Mouse (Mus musculus) megakaryocyte, embryonic 14.5 days (primary cell): ENCODE measurements at regions not wholly inside any gene's neighbourhood (a gene's known extent, or its start where the extent isn't known, plus 50 kb on each side); places are given as distances from the start of the nearest gene placed in this dataset.

Source experiments
- H3K27me3 ChIP-seq: replicated peaks from 2 replicates; pipeline ENCODE3; 2012; ENCODE audit warnings: inconsistent platforms
- H3K36me3 ChIP-seq: replicated peaks from 2 replicates; pipeline ENCODE3; 2012; ENCODE audit warnings: low read length, inconsistent platforms, mixed read lengths
- H3K4me1 ChIP-seq: 2 replicates; pipeline ENCODE4 v1.6.1; 2012; ENCODE audit warnings: inconsistent platforms
- H3K4me3 ChIP-seq: replicated peaks from 2 replicates; pipeline ENCODE3; 2012; ENCODE audit warnings: moderate library complexity, mild to moderate bottlenecking, inconsistent platforms
- H3K9me3 ChIP-seq: 2 replicates; pipeline ENCODE4 v1.6.1; 2012; ENCODE audit warnings: inconsistent platforms
- FLI1 ChIP-seq: IDR thresholded peaks from 2 replicates; pipeline ENCODE4 v1.6.1; 2012; ENCODE audit warnings: low read length, inconsistent platforms, mixed read lengths
- GATA1 ChIP-seq: IDR thresholded peaks from 3 replicates; pipeline ENCODE4 v1.6.1; 2012; ENCODE audit warnings: mixed read lengths, low read length, inconsistent platforms, borderline replicate concordance

DNA sequence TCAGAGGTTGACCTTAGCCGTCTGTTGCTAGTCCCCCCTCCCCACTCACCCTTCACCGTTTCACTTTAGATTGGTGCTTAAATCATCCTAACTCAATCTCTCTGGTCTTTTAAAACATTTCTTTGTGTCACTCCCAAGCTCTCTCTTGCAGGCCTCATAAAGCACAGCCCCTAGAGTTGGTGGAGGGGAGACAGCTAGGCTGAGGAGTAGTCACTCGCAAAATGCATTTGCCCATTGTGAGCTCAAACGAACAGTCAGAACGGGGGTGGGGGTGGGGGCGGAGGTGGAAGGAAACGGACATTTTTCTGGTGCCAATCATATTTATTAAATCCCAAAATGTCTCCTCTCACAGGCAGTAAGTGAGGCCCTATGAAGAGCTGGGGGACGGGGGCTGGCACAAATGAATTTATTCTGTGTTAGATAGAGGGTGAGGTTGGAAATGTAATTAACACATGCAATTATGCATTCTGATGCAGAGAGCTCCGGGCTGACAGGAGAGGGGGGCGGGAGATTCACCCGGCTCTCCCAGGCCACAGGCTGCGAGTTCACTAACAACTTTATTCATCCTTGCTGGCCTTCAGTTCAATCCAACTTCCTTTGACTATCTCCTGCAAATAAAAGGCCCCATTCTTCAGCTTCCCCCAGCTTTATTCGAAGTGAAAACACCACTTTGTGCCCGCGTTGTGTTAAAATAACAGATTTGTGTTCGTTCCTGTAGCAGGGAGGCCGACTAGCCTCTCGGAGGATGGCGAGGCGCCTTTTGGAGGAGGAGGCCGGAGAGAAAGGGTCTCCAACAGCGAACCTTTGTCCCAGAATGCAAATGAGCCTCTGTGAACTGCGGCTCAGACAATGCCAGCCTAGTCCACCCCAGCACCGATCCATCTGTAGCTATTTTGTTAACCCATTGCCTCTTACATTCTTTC, 223.7 kb upstream of the Irx5 start:
- no peaks in the 10 kb centered on the region for H3K27me3 ChIP-seq
- TF ChIP-seq GATA1 = no peak
- TF ChIP-seq FLI1 = no peak
- peaks cover 5% of the 10 kb centered on the region; the same call in 1 of the 2 replicates for H3K9me3 ChIP-seq
- no peak overlapping the region for H3K4me3 ChIP-seq
- no peaks in the 10 kb centered on the region for H3K4me1 ChIP-seq
- no peaks in the 10 kb centered on the region for H3K36me3 ChIP-seq

DNA sequence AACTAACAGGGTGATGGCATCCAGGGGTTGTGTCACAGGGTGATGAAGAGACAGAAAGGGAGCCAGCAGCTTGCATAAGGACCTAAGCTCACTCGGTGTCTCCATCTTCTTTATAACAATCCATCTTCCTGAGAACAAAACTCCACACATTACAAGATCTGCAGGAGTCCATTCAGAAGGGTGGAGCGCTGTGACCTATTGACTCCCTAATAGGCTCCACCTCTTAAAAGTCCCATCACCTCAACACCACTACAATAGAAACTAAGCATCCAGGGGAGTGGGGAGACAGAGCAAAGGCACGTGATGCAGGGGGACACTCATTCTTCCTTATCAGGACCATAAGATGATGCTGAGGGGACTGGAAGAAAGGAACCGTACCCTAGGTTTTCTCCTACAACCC, 224.5 kb upstream of the Irx5 start:
- Histone ChIP-seq H3K4me3 (no peak overlapping the region), H3K27me3 (no peaks in the 10 kb centered on the region), H3K36me3 (no peaks in the 10 kb centered on the region), H3K9me3 (no peaks in the 10 kb centered on the region), H3K4me1 (no peaks in the 10 kb centered on the region)
- TF ChIP-seq GATA1 (no peak), FLI1 (no peak)

DNA sequence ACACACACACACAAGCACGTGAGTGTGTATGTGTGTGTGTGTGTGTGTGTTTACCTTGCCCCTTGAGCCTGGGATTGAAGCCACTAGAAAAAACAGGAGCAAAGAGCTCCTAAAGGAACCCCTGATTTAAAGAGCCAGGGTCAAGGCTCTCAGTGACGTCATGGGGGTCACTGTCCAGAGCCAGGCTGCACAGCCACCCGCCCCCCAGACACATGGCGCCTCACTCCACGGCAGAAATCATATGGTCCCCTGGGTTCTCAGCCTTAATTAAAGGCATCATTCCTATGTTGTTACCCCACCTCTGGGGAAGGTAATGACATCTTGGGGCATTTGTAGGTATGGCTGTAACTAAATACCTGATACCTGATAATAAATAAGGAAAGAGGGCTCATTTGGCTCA, 224.9 kb upstream of the Irx5 start:
- TF ChIP-seq FLI1 = no peak
- no peak for TF ChIP-seq GATA1
- H3K9me3 ChIP-seq = no peaks in the 10 kb centered on the region
- no peak overlapping the region for H3K4me3 ChIP-seq
- H3K36me3 ChIP-seq = no peaks in the 10 kb centered on the region
- H3K27me3 ChIP-seq = no peaks in the 10 kb centered on the region
- no peaks in the 10 kb centered on the region for H3K4me1 ChIP-seq

DNA sequence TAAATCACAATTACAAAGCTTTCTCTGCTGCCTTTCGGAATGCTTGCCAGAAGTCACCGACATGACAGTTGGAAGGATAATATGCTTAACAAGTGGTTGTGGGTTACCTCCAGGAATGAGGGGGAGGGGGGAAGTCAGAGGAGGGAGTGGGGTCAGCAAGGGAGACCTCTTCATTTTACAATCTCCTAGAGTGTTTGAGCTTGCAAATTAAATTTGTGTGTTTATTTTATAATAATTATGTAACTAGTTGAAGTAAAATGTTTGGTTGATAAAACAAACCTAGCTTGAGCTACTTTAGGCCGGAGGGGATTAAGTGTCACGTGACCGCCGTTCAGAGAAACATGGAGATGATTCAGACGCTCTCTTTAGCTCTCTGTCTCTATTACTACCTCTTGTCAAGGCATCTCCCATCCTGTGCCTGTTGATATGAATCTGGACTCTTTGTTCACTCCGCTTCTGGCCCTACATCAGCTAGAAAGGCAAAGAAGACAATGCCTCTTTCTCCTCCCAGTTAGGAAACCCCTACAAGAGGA, 227.3 kb upstream of the Irx5 start:
- TF ChIP-seq GATA1 = no peak
- no peak for TF ChIP-seq FLI1
- H3K4me1 ChIP-seq = no peaks in the 10 kb centered on the region
- no peak overlapping the region for H3K4me3 ChIP-seq
- no peaks in the 10 kb centered on the region for H3K9me3 ChIP-seq
- H3K36me3 ChIP-seq = no peaks in the 10 kb centered on the region
- no peaks in the 10 kb centered on the region for H3K27me3 ChIP-seq

DNA sequence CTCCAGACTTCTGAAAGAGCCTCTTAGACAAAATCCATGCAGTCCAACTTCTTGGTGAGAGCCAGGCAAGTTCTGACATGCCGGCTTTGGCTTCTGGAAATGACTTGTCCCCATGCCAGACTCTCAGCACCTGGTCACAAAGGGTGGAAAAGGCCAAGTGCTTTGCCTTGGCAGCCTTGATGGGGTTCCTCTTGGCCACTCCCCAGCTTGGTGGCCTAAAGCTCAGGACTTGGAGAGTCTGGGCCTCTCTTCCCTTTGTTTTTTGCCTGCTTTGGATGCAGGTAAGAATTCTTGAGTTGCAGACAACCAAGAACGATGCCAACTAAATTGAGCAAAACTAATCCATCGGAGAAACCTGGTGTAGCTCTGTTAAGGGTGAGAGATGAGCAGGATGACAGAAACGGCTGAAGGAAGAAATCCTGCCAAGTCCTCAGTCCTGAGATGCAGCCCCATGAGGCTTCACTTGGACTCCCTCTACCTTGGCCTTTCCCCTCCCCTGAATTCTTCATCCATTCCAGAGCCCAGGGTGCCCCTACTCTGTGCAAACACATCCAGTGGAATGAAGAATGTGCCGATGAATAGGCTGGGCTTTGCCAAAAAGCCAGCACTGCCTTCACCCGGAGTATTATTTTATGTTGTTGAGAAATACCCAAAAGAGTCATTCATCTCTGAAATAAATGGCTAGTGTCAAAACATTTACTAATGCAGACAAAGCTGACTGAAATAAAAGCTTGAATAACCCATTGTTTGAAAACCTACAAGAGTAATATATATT, 228.0 kb upstream of the Irx5 start:
- Histone ChIP-seq H3K9me3 (no peaks in the 10 kb centered on the region), H3K4me1 (no peaks in the 10 kb centered on the region), H3K4me3 (no peak overlapping the region), H3K27me3 (no peaks in the 10 kb centered on the region), H3K36me3 (no peaks in the 10 kb centered on the region)
- TF ChIP-seq FLI1 (no peak), GATA1 (no peak)

DNA sequence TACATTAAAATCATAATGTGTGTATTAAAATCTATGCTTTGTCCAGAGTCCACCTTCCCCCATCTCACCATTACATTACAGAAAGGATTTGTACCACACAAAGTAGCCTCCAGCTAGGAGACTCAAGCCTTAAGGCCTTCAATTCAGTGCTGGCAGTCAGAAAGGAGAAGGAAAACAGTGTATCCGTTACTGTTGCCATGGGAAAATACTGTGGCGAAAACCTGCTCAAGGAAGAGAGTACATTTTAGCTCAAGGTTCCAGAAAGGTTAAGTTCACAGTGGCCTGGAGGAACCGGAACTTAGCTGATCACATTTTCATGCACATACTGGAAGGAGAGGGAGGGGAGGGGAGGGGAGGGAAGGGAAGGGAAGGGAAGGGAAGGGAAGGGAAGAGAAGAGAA, 231.8 kb upstream of the Irx5 start:
- Histone ChIP-seq H3K27me3 (no peaks in the 10 kb centered on the region), H3K4me1 (no peaks in the 10 kb centered on the region), H3K36me3 (no peaks in the 10 kb centered on the region), H3K9me3 (no peaks in the 10 kb centered on the region; the same call in 1 of the 2 replicates), H3K4me3 (no peak overlapping the region)
- TF ChIP-seq GATA1 (no peak), FLI1 (no peak)

DNA sequence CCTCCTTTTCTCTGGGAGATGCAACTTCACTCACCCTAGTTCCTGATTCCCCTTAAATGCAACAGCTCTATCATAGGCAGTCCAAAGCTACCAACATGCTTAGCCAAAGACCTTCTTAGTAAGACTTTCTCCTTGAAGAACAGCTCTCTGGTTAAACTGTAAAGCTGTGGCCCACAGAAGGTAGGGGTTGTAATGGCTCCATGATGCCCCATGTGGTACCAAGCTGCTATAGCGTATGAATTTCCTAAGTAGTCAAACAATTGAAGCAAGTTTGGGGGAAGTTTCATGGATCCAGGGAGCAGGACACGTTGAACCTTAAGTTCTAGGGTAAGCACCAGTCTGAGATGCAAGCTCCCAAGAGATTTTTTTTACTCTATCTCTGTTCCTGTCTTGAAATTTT, 236.1 kb upstream of the Irx5 start:
- Histone ChIP-seq H3K27me3 (no peaks in the 10 kb centered on the region), H3K4me1 (no peaks in the 10 kb centered on the region), H3K36me3 (no peaks in the 10 kb centered on the region), H3K9me3 (no peaks in the 10 kb centered on the region; the same call in 1 of the 2 replicates), H3K4me3 (no peak overlapping the region)
- TF ChIP-seq FLI1 = no peak
- no peak for TF ChIP-seq GATA1

DNA sequence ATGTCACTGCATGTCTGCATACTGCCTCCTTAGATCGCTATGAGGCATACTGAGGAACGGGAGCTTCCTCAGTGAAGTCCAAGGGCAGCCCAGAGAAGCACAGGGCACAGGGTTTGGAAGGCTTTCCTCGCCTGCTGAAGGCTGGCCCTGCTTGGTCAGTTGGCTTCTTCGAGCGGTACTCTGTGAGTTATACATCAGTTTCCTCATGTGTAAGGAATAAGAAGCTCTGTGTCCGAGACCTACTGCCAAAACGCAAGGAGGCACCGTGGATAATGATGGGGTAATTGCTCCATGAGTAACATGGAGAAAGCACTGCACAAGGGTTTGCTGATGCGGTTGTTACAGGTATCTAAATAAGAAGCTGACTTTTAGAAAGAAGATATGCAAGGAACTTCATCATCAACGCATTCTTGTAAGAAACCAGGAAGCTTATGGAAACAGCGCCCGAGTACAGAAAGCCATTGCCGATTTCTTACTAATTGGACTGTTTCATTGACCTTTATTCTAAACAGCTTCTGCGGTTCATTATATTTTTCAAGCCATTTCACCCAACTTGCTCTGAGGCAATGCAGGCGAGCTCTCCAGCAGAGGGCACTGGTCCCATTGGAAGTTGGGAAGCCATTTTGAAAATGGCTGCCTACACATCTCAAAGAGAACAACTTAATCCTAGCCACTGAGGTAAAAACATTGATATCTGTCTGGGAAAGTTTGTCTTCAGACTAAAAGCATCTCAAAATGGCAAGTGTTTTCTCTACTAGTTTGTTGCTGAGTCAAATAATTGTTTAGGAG, 241.8 kb upstream of the Irx5 start:
- Histone ChIP-seq H3K36me3 (no peaks in the 10 kb centered on the region), H3K27me3 (no peaks in the 10 kb centered on the region), H3K9me3 (peaks cover 6% of the 10 kb centered on the region; the same call in 1 of the 2 replicates), H3K4me3 (no peak overlapping the region), H3K4me1 (no peaks in the 10 kb centered on the region)
- TF ChIP-seq FLI1 = no peak
- no peak for TF ChIP-seq GATA1

DNA sequence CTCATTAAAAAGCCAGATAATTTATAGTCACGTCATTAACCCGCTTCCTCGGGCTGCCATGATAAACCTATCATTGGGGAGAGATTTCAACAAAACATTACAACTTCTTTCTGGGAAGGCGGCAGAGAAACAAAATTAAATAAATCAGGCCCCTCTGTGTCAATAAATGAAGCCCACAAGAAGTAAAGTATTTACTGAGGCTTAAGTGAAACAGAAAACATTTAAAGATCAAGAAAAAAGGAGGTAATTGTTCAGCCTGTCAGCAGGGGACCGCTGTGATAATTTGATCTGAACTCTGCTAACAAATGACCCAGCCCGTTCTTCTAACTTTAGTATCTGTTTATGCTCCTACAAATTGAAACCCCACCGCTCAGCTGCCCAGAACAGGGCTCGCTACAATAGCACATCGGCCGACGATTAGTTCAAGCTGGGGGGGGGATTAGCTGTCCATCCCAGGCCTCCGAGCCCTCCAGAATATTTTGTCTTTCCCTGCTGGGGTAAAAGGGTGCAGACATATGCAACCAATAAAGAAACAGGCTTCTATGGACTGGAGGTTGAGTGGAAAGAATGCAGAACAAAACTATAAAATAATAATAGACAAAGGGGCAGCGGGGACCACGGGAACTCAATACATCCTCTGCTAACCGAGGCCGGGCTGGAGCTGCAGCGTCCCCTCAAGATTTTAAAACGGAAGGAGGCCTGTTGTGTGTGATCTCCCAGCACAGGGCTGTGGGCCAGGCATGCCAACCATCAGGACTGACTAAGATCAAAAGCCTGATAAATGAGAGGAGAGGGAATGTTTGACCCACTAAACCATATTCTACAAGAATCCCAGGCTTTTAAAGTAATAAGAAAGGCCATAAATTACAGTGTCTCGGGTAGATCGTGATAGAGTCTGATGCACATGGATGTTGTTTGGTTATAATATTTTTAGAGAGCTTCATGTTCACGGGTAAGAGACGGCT, 242.8 kb upstream of the Irx5 start:
- no peak for TF ChIP-seq FLI1
- TF ChIP-seq GATA1 = no peak
- Histone ChIP-seq H3K4me3 (no peak overlapping the region), H3K36me3 (no peaks in the 10 kb centered on the region), H3K27me3 (no peaks in the 10 kb centered on the region), H3K9me3 (peaks cover 6% of the 10 kb centered on the region; the same call in 1 of the 2 replicates), H3K4me1 (no peaks in the 10 kb centered on the region)
